Mouse (Mus musculus): ENCODE measurements around the gene Tbc1d22a. TPM values are rescaled to one million over a fixed set of nuclear protein-coding genes. Genes with fewer than 3 reads are reported as not detected.

Tbc1d22a gene
- polyA plus RNA-seq, 2 experiments, result 8.7 to 15.5 TPM

- 95% methylated on average over 4 of the region's 4 CpGs for WGBS
- Histone ChIP-seq H3K4me2 (replicated peaks; ENCODE audit: low read depth, low read length, severe bottlenecking) (no peak overlapping the region), H3K4me3 (replicated peaks; ENCODE audit: low read length) (no peak overlapping the region), H3K27me3 (ENCODE audit: control insufficient read depth, insufficient read depth, low read length) (no peaks in the 10 kb centered on the region), H3K27ac (replicated peaks; ENCODE audit: low read depth, low read length) (no peak overlapping the region), H3K9ac (ENCODE audit: low read depth, low read length, severe bottlenecking) (no peak overlapping the region), H3K4me1 (ENCODE audit: control insufficient read depth, insufficient read depth, low read length) (no peaks in the 10 kb centered on the region), H3K9me3 (ENCODE audit: control insufficient read depth, low read length) (no peaks in the 10 kb centered on the region), H3K36me3 (ENCODE audit: control insufficient read depth, insufficient read depth, low read length) (no peaks in the 10 kb centered on the region)
- no peak for ATAC-seq (ENCODE audit: low FRiP score, low read depth)
- no peak for TF ChIP-seq POLR2A (IDR thresholded peaks at IDR 0.05; ENCODE audit: borderline replicate concordance, extremely low read depth, insufficient read depth, insufficient read length)
- DNase-seq (ENCODE audit: low spot score), result no peak
Measured at GRCm38 (mm10) chr15:86334276-86334675, 120.0 kb downstream of the Tbc1d22a start.

GRCm38 (mm10) chr15:86334745-86335144 lies 120.5 kb downstream of the Tbc1d22a start:
- Histone ChIP-seq H3K9me3 (ENCODE audit: control insufficient read depth, low read length) (no peaks in the 10 kb centered on the region), H3K4me1 (ENCODE audit: control insufficient read depth, insufficient read depth, low read length) (no peaks in the 10 kb centered on the region), H3K4me3 (replicated peaks; ENCODE audit: low read length) (no peak overlapping the region), H3K4me2 (replicated peaks; ENCODE audit: low read depth, low read length, severe bottlenecking) (no peak overlapping the region), H3K9ac (ENCODE audit: low read depth, low read length, severe bottlenecking) (no peak overlapping the region), H3K36me3 (ENCODE audit: control insufficient read depth, insufficient read depth, low read length) (no peaks in the 10 kb centered on the region), H3K27me3 (ENCODE audit: control insufficient read depth, insufficient read depth, low read length) (no peaks in the 10 kb centered on the region), H3K27ac (replicated peaks; ENCODE audit: low read depth, low read length) (no peak overlapping the region)
- WGBS, result 68% methylated on average over 9 of the region's 9 CpGs
- no peak for TF ChIP-seq POLR2A (IDR thresholded peaks at IDR 0.05; ENCODE audit: borderline replicate concordance, extremely low read depth, insufficient read depth, insufficient read length)
- ATAC-seq (ENCODE audit: low FRiP score, low read depth), result no peak
- no peak for DNase-seq (ENCODE audit: low spot score)

DNA sequence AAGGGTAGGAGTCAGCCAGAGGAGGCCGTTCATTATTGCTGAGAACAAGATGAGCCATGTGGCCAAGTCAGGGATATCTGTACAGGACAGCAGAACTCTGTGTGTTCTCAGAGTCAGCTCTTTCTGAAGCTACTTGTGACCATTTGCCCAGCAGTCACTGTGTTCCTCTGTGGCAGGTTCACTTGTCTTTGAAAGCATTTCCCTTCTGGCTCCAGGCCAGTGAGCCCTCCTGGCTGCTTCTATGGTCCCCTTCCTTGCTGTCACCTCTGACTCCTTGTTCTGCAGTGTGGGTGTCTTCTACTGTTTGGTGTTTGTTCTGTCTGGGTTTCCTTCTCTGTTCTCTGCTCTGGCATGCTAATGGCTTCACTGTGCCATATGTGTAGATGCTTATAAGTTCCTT lies 121.5 kb downstream of the Tbc1d22a start:
- 53% methylated on average over 1 of the region's 1 CpGs for WGBS
- Histone ChIP-seq H3K27ac (replicated peaks; ENCODE audit: low read depth, low read length) (no peak overlapping the region), H3K9me3 (ENCODE audit: control insufficient read depth, low read length) (no peaks in the 10 kb centered on the region), H3K27me3 (ENCODE audit: control insufficient read depth, insufficient read depth, low read length) (no peaks in the 10 kb centered on the region), H3K9ac (ENCODE audit: low read depth, low read length, severe bottlenecking) (no peak overlapping the region), H3K4me1 (ENCODE audit: control insufficient read depth, insufficient read depth, low read length) (no peaks in the 10 kb centered on the region), H3K4me2 (replicated peaks; ENCODE audit: low read depth, low read length, severe bottlenecking) (no peak overlapping the region), H3K36me3 (ENCODE audit: control insufficient read depth, insufficient read depth, low read length) (no peaks in the 10 kb centered on the region), H3K4me3 (replicated peaks; ENCODE audit: low read length) (no peak overlapping the region)
- ATAC-seq (ENCODE audit: low FRiP score, low read depth), result no peak
- no peak for DNase-seq (ENCODE audit: low spot score)
- TF ChIP-seq POLR2A (IDR thresholded peaks at IDR 0.05; ENCODE audit: borderline replicate concordance, extremely low read depth, insufficient read depth, insufficient read length), result no peak

GRCm38 (mm10) chr15:86337726-86338125 lies 123.5 kb downstream of the Tbc1d22a start:
- no peaks in the 10 kb centered on the region for H3K36me3 ChIP-seq (ENCODE audit: control insufficient read depth, insufficient read depth, low read length)
- no peaks in the 10 kb centered on the region for H3K9me3 ChIP-seq (ENCODE audit: control insufficient read depth, low read length)
- 64% methylated on average over 10 of the region's 10 CpGs for WGBS
- no peaks in the 10 kb centered on the region for H3K27me3 ChIP-seq (ENCODE audit: control insufficient read depth, insufficient read depth, low read length)
- no peak overlapping the region for H3K4me3 ChIP-seq (replicated peaks; ENCODE audit: low read length)
- no peak overlapping the region for H3K9ac ChIP-seq (ENCODE audit: low read depth, low read length, severe bottlenecking)
- DNase-seq (ENCODE audit: low spot score) (no peak), ATAC-seq (ENCODE audit: low FRiP score, low read depth) (no peak)
- no peak overlapping the region for H3K4me2 ChIP-seq (replicated peaks; ENCODE audit: low read depth, low read length, severe bottlenecking)
- H3K4me1 ChIP-seq (ENCODE audit: control insufficient read depth, insufficient read depth, low read length), result no peaks in the 10 kb centered on the region
- H3K27ac ChIP-seq (replicated peaks; ENCODE audit: low read depth, low read length), result no peak overlapping the region
- TF ChIP-seq POLR2A (IDR thresholded peaks at IDR 0.05; ENCODE audit: borderline replicate concordance, extremely low read depth, insufficient read depth, insufficient read length), result no peak

GRCm38 (mm10) chr15:86339736-86340135 lies 125.5 kb downstream of the Tbc1d22a start:
- Histone ChIP-seq H3K9me3 (ENCODE audit: control insufficient read depth, low read length) (no peaks in the 10 kb centered on the region), H3K4me1 (ENCODE audit: control insufficient read depth, insufficient read depth, low read length) (peaks cover 12% of the 10 kb centered on the region; the same call in 1 of the 2 replicates), H3K4me2 (replicated peaks; ENCODE audit: low read depth, low read length, severe bottlenecking) (no peak overlapping the region), H3K27me3 (ENCODE audit: control insufficient read depth, insufficient read depth, low read length) (no peaks in the 10 kb centered on the region), H3K27ac (replicated peaks; ENCODE audit: low read depth, low read length) (no peak overlapping the region), H3K36me3 (ENCODE audit: control insufficient read depth, insufficient read depth, low read length) (no peaks in the 10 kb centered on the region), H3K9ac (ENCODE audit: low read depth, low read length, severe bottlenecking) (no peak overlapping the region), H3K4me3 (replicated peaks; ENCODE audit: low read length) (no peak overlapping the region)
- 70% methylated on average over 2 of the region's 2 CpGs for WGBS
- no peak for TF ChIP-seq POLR2A (IDR thresholded peaks at IDR 0.05; ENCODE audit: borderline replicate concordance, extremely low read depth, insufficient read depth, insufficient read length)
- ATAC-seq (ENCODE audit: low FRiP score, low read depth) (no peak), DNase-seq (ENCODE audit: low spot score) (no peak)

- ATAC-seq (ENCODE audit: low FRiP score, low read depth) (no peak), DNase-seq (ENCODE audit: low spot score) (no peak)
- Histone ChIP-seq H3K27me3 (ENCODE audit: control insufficient read depth, insufficient read depth, low read length) (no peaks in the 10 kb centered on the region), H3K4me3 (replicated peaks; ENCODE audit: low read length) (no peak overlapping the region), H3K9me3 (ENCODE audit: control insufficient read depth, low read length) (no peaks in the 10 kb centered on the region), H3K36me3 (ENCODE audit: control insufficient read depth, insufficient read depth, low read length) (no peaks in the 10 kb centered on the region), H3K27ac (replicated peaks; ENCODE audit: low read depth, low read length) (no peak overlapping the region), H3K4me1 (ENCODE audit: control insufficient read depth, insufficient read depth, low read length) (peaks cover 13% of the 10 kb centered on the region; the same call in 1 of the 2 replicates), H3K4me2 (replicated peaks; ENCODE audit: low read depth, low read length, severe bottlenecking) (no peak overlapping the region), H3K9ac (ENCODE audit: low read depth, low read length, severe bottlenecking) (no peak overlapping the region)
- 60% methylated on average over 6 of the region's 6 CpGs for WGBS
- no peak for TF ChIP-seq POLR2A (IDR thresholded peaks at IDR 0.05; ENCODE audit: borderline replicate concordance, extremely low read depth, insufficient read depth, insufficient read length)
Measured at GRCm38 (mm10) chr15:86340766-86341165, 126.5 kb downstream of the Tbc1d22a start.
